Mouse (Mus musculus): ENCODE results near the gene Ppip5k2.
A peak's percentile ranks its signal among the peaks of the same experiment; 100 is the strongest.

Gene Ppip5k2

GRCm38 (mm10) chr1:97754392-97754791 is 15.8 kb downstream of the Ppip5k2 start:
- DNase-seq (ENCODE audit: low read depth): no peak

DNA sequence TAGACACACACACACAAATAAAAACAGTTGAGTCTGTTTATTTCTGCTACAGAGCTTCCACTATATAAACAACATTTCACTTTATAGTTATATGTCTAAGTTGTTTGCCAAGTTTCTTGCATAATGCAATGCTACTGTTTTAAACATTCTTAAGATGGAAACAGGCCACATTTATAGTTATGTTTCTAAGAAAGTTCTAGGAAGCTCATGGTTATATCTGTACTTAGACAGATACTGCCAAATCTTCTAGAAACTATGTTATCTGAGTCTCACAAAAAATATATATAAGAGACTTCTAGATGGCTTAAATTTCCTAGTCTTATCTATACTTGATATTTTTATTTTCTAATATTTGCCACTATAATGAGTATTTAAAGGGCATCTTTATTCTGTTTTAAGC is 17.0 kb downstream of the Ppip5k2 start:
- DNase-seq (ENCODE audit: low read depth): no peak

DNA sequence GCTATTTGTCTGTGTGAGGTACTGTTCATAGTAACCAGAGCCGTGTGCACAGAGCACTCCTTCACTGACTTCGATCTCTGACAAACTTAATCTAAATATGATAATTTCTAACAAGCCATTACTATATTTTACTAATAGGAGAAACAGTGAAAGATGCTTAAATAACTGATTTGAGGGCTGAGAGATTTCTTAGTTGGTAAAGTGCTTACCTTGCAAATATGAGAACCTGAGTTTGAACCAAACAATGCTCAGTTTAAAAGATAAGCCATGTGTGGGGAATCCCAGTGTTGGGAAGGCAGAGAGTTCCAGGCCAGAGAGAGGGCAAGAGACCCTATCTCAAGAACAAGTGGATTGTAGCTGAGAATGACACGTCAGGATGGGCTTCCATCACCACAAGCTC is 22.0 kb downstream of the Ppip5k2 start:
- no peak for DNase-seq (ENCODE audit: low read depth)

DNA sequence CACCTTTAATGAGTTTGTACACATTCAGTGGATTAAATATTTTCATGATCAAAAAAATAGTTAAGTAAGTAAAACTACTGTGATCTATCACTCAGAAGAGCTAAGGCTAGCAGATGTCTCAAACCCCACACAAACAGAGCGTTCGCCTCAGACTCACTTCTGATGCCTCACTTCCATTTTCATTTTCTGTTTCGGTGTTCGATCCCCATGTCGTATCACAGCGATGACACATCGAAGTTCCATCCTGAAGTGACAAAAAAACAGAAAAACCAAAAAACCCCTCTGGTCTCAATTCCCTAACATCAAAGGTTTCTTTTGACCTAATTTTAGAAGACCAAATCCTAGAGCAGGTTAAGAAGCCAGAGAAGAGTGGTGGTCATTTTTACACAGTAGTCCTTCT is 23.9 kb downstream of the Ppip5k2 start:
- no peak for DNase-seq (ENCODE audit: low read depth)

- no peak for DNase-seq (ENCODE audit: low read depth)
These were observed 24.5 kb downstream of the Ppip5k2 start for GRCm38 (mm10) chr1:97745712-97746111.

DNA sequence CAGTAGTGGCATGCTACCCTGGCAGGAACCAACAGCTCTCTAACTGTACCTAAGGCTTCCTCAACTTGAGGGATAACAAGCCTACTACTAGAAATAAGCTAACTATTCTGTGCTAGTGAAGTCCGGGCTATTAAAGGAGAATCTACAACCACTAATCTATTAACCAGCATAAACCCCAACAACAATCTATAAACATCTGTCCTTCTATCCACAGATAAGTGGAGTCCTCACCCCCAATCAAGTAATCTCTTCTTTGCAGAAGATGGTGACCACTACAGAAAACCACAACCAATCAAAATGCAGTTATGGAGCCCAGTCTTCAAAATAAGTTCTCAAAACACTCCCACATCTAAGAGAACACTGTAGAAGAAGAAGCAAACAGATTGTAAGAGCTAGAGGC is 27.1 kb downstream of the Ppip5k2 start:
- DNase-seq (ENCODE audit: low read depth): no peak

GRCm38 (mm10) chr1:97729339-97729738 is 40.9 kb downstream of the Ppip5k2 start:
- no peak for DNase-seq (ENCODE audit: low read depth)

DNA sequence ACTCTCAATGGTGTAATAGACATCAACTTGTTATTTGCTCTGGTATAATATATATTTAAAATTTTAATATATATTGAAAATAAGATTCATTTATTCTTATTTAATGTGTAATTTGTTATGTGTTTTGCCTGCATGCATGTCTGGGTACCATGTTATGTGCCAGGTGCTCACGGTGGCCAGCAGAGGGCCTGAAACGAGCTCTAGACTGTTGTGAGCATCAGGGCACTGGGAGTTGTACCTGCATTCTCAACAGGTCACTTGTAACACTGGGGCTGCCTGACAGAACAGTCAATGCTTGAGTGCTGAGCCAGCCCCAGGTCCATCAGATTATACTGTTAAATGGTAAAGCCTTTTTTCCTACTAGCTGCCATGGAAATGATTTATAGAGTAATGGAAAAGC is 43.5 kb downstream of the Ppip5k2 start:
- no peak for DNase-seq (ENCODE audit: low read depth)

DNA sequence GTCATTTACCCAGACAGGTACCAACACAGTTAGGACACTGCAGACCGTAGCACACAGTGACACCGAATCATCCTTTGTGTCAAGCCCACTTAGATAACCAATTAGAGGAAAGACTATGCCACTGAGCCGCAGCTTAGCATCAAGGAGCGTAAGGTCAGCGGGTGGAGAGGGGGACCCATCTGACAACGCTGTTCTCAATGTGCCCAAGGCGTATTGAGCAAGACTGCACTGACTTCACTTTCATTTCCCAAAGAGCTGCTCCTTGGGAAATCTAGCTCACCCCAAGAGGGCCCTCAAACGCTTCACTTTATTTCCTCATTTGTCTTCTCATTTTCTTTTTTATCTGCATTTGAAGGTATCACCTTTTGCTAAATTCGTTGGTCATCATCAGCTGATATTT is 51.8 kb downstream of the Ppip5k2 start:
- DNase-seq (ENCODE audit: low read depth): no peak

DNA sequence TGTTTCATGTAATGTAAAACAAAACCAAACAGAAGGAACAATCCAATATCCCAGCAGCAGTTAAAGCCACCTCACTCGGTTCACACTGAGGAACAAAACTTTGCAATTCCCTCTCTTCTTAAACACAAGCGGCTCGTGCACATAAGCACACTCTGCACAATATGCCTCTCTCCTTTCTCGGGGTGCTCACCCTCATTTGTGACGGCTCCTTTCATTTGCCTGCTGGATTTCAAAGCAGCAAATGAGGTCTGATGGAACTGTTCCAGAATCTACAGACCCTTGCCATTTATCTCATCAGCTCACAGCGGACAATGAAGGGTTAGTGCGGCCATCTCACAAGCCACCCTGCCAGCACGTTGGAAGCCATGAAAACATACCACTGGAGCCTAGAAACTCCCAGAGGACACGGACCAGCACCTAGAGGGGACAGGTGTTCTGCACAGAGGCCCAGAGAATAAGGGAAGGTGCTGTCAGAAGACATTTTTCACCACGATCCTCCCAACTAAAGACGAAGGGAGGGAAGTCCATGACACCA is 55.8 kb downstream of the Ppip5k2 start:
- no peak for DNase-seq (ENCODE audit: low read depth)

- DNase-seq (ENCODE audit: low read depth): no peak
These were observed 59.7 kb downstream of the Ppip5k2 start for GRCm38 (mm10) chr1:97710520-97710919.

DNA sequence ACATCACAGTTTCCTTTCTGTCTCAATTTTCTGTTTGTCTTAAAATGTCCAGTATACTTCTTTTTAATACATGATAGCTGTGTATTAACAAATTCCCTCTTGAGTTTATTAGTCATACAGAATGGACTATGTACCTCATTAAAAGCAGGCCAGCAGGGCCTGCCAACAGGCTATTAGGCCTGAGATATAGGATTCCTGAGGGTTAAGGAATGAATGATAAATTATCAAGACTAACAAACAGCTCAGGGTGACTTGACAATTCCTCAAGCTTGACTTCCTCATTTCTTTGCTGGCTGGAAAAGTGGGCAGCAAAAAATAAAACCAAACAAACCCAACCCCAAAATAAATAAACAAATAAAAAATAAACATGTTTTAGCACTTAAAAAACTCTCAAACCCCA is 64.8 kb downstream of the Ppip5k2 start:
- DNase-seq (ENCODE audit: low read depth): no peak

- DNase-seq (ENCODE audit: low read depth): no peak
These were observed 65.6 kb downstream of the Ppip5k2 start for GRCm38 (mm10) chr1:97704646-97705045.

DNA sequence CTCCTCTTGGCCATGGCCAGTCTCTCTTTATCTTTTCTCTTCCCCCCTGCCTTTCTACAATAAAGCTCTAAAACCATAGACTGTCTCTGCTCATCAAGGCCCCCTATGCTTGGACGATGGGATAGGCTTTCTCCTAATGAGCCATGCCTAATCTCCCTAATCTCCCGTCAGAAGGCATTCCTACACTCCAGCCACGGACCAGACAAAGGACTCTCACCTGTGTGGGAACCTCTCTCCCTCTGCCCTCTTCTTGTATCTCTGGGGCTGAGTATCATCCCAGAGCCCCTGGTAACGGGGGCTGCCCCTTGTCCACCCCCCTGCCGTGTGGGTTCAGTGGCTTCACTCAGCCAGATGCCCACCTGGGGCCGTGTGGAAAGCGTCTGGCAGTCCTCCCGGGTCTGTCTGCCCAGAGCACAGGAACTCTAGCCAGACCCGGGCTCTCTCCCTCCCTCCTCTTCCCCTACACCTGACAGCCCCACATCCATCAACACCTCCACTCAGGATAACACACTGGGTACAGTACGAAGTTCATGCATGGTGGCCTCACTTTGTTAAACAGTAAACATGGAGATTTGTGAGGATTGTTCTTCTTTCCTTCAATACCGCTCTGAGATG is 71.1 kb downstream of the Ppip5k2 start:
- no peak for DNase-seq (ENCODE audit: low read depth)

GRCm38 (mm10) chr1:97697273-97697672 is 72.9 kb downstream of the Ppip5k2 start:
- DNase-seq (ENCODE audit: low read depth): no peak

GRCm38 (mm10) chr1:97693825-97694224 is 76.4 kb downstream of the Ppip5k2 start:
- no peak for DNase-seq (ENCODE audit: low read depth)

DNA sequence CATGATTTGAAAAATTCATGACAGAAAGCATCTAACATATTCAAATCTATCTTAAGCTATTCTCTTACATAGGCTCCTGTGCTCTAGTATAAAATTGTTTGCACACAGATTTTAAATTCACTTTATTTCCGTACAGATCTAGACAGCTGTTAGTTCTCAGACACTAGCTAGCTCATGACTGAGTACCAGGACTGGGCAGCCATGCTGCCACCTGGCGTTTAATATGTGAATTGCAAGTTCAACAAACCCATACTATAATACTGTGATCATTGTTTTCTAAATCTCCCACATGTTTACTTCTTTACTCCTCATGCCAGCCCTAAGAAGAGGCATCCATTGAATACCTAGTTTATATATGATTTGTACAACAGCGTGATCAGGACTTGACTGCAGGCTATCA is 81.5 kb downstream of the Ppip5k2 start:
- peak; percentile 5 for DNase-seq (ENCODE audit: low read depth)

DNA sequence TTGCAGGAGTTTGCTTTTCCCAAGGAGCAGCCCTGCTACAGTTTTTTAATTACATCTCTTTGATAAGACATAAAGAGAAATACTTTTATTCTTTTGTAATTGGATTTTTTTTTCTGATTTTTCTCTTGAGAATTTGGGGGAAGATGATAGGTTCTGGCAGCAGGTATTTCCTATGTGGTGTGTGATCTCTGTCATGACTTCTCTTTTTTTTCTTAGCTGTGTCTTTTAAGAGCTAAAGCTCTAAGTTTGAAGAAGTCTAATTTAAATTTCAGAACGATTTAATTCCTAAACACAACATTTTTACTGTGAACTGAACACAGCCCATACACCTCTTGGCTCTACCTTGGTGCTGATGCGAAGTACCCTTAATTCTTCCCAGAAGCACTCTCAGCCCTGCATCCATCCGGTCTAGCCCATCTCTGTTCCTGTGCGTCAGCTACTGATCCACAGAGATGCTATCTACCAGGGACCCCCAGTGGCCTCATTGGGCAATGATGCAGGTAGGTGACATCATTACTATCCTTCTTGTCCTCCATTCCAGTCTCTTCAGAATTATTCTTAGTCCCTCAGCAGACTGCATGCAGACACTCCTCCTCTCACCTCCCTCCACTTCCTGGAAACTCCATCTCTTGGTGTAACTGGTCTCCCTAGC is 93.6 kb downstream of the Ppip5k2 start:
- DNase-seq (ENCODE audit: low read depth): no peak

- no peak for DNase-seq (ENCODE audit: low read depth)
These were observed 94.1 kb downstream of the Ppip5k2 start for GRCm38 (mm10) chr1:97676115-97676514.

DNA sequence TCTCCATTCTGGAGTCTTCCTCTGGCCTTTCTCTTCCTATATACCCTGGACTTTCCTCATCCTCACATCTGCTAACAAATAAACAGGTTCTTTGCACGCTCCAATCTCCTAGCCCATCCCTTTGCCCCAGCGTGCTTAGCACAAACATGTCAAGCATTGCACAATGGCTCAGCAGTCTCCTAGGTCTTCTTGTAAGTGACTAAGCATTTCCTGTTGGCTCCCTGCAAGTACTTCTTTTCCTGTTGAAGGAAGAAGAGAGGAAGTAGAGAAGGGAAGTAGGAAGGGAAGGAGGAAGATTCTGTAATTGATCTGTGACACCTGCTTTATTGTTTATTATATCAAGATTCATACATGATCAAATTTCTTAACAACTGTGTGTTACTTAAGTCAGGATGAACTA is 97.4 kb downstream of the Ppip5k2 start:
- DNase-seq (ENCODE audit: low read depth): no peak

DNA sequence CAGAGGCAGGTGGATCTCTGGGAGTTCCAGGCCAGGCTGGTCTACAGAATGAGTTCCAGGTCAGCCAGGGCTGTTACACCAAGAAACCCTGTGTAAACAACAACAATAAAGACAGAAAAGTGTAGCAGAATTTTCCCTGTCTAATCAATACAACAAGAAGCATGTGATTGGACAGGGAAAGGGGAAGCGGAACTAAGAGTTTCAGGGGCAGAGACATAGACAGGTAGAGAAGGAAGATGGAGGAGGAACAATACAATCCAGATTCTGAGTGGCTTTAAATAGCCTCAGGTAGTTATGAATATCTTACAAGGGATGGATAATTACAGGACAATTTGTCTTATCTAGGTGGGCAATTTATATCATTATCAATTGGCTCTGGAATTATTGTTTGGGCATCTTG is 102.9 kb downstream of the Ppip5k2 start:
- no peak for DNase-seq (ENCODE audit: low read depth)

- no peak for DNase-seq (ENCODE audit: low read depth)
These were observed 107.9 kb downstream of the Ppip5k2 start for GRCm38 (mm10) chr1:97662324-97662723.

DNA sequence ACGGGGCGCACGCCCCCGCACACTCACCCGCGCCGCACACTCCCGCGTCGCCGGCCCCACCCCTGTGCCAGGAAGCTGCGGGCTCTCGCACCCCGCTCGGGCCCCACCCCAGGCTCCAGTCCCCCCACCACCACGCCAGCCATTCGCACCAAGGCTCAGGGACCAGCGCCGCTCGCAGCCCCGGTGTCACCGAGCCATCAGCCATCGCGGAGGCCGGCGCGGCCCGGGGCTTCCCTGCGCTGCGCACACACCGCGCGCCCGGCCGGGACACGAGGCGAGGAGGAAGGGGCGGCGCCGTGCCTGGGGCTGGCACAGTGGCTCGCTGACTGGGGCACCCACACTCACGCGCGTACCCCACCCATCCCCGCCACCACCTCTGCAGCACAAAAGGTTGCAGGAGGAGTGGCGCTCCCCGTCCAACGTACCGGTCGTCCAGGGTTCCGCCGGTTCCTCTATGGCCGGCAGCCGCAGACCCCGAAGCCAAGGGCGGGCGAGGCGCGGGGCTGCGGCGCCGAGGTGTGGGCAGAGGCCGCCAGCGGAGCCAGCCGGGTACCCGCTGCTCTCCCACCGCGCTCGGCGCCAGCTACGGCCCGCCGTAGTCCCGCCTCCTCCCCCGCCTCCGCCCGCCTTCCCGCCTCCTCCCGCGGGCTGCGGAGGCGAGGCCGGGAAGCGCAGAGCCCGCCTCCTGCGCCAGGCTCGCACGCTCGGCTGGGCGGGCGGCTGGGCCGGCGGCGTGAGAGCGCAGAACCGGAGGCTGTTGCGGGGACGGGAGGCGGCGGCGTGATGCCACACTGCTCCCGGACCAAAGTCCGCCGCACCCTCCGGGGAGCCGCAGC is 108.6 kb downstream of the Ppip5k2 start, which contains the start of gene D1Ertd622e:
D1Ertd622e (minus strand) TSS at position 669 of the 836 bp plus-strand sequence.
- no peak for DNase-seq (ENCODE audit: low read depth)

Measured in fibroblast of lung, adult 2 months (primary cell).